In genomic region chr11:32244064-32244463, GRCm38 (mm10) we compare ENCODE assay signal across 12 mouse cellular contexts. TPM values are rescaled to one million over a fixed set of nuclear protein-coding genes. Genes with fewer than 3 reads are reported as not detected.
DNase-seq lines count a peak whose midpoint lies in the region; ATAC-seq and TF ChIP-seq lines count a peak whose summit lies in the region.
"Had no signal": no experiment of that assay in that cellular context is flagged by ENCODE, and none has a peak within 500 bp of the region (broad histone marks: within the 10 kb centered on the region; RNA-seq: fewer than 3 reads in every experiment).

No protein-coding gene starts in this region.

- 82% methylated on average over 3 of the region's 3 CpGs for WGBS in hindbrain, embryonic 16.5 days
- WGBS in hindbrain, postnatal 0 days: 60% methylated on average over 3 of the region's 3 CpGs
- 85% methylated on average over 3 of the region's 3 CpGs for whole genome bisulfite sequencing in midbrain, embryonic 10.5 days
- 85% methylated on average over 3 of the region's 3 CpGs for WGBS in midbrain, embryonic 11.5 days
- WGBS in heart, embryonic 11.5 days (ENCODE audit: insufficient replicate concordance): 72% methylated on average over 3 of the region's 3 CpGs
- whole genome bisulfite sequencing in olfactory bulb, adult 2 months: 32% methylated on average over 3 of the region's 3 CpGs

- DNase-seq in hindbrain, postnatal 0 days (ENCODE audit: low spot score): no peak
- no peak for DNase-seq in midbrain, embryonic 10.5 days (ENCODE audit: low spot score)
- no peak for DNase-seq in midbrain, embryonic 11.5 days (ENCODE audit: low spot score, missing footprints)
- DNase-seq in adrenal gland, postnatal 4 days (ENCODE audit: low spot score in 2 of 2): no peak
- DNase-seq in thymus, postnatal 36 days: no peak

- no peak for TF ChIP-seq CTCF in hindbrain, postnatal 0 days (IDR thresholded peaks at IDR 0.05; ENCODE audit: low read depth)
- TF ChIP-seq CTCF in olfactory bulb, adult 2 months (IDR thresholded peaks at IDR 0.05; ENCODE audit: insufficient read depth, low read depth, low read length): no peak

- H3K4me3 ChIP-seq in hindbrain, embryonic 16.5 days (ENCODE audit: low read length): no peak overlapping the region
- H3K4me3 ChIP-seq in hindbrain, postnatal 0 days (ENCODE audit: low read length): no peak overlapping the region
- H3K4me3 ChIP-seq in midbrain, embryonic 10.5 days: no peak overlapping the region
- H3K4me3 ChIP-seq in midbrain, embryonic 11.5 days (ENCODE audit: low read depth, low read length): no peak overlapping the region
- H3K4me3 ChIP-seq in heart, embryonic 11.5 days (ENCODE audit: low read depth, low read length): no peak overlapping the region
- H3K4me3 ChIP-seq in olfactory bulb, adult 2 months (ENCODE audit: insufficient read depth, low read depth, low read length): no peak overlapping the region
- H3K4me3 ChIP-seq: limb, embryonic 12.5 days had no signal

- ATAC-seq in hindbrain, embryonic 16.5 days: no peak
- no peak for ATAC-seq in hindbrain, postnatal 0 days
- ATAC-seq in midbrain, embryonic 11.5 days (ENCODE audit: low FRiP score): no peak
- ATAC-seq in heart, embryonic 11.5 days (replicated peaks; ENCODE audit: insufficient number of reproducible peaks, low FRiP score, low TSS enrichment): no peak

- H3K27ac ChIP-seq in hindbrain, embryonic 16.5 days (ENCODE audit: low read depth, low read length): 0 out of 2 replicates have a peak overlapping the region, but pooled peaks have one; percentile 5
- no peak overlapping the region for H3K27ac ChIP-seq in hindbrain, postnatal 0 days
- H3K27ac ChIP-seq in midbrain, embryonic 10.5 days (replicated peaks): 0 out of 2 replicates have a peak overlapping the region, but pooled peaks have one; percentile 19
- no peak overlapping the region for H3K27ac ChIP-seq in midbrain, embryonic 11.5 days (ENCODE audit: low read depth, low read length)
- peak overlapping the region; percentile 93; the same call in 1 of the 2 replicates for H3K27ac ChIP-seq in heart, embryonic 11.5 days (ENCODE audit: low read depth, low read length)
- H3K27ac ChIP-seq in olfactory bulb, adult 2 months (ENCODE audit: insufficient read depth, low read depth, low read length): 0 out of 2 replicates have a peak overlapping the region, but pooled peaks have one; percentile 12
- H3K27ac ChIP-seq: limb, embryonic 12.5 days had no signal

- no peaks in the 10 kb centered on the region for H3K9me3 ChIP-seq in hindbrain, embryonic 16.5 days (ENCODE audit: control insufficient read depth, low read length)
- no peaks in the 10 kb centered on the region for H3K9me3 ChIP-seq in hindbrain, postnatal 0 days (ENCODE audit: low read length)
- no peaks in the 10 kb centered on the region for H3K9me3 ChIP-seq in midbrain, embryonic 10.5 days (replicated peaks)
- H3K9me3 ChIP-seq in midbrain, embryonic 11.5 days (ENCODE audit: control insufficient read depth, low read length): no peaks in the 10 kb centered on the region
- no peaks in the 10 kb centered on the region for H3K9me3 ChIP-seq in heart, embryonic 11.5 days (replicated peaks; ENCODE audit: control insufficient read depth, low read length)
- H3K9me3 ChIP-seq: limb, embryonic 12.5 days had no signal

- TF ChIP-seq POLR2A in olfactory bulb, adult 2 months (IDR thresholded peaks at IDR 0.05; ENCODE audit: insufficient read depth, low read depth, low read length): no peak

- H3K36me3 ChIP-seq in hindbrain, embryonic 16.5 days (ENCODE audit: control insufficient read depth, insufficient read depth, low read length): peaks cover 16% of the 10 kb centered on the region
- H3K36me3 ChIP-seq in hindbrain, postnatal 0 days (ENCODE audit: insufficient read depth, low read length): peaks cover 30% of the 10 kb centered on the region
- peaks cover 94% of the 10 kb centered on the region for H3K36me3 ChIP-seq in midbrain, embryonic 10.5 days
- no peaks in the 10 kb centered on the region; the same call in 1 of the 2 replicates for H3K36me3 ChIP-seq in midbrain, embryonic 11.5 days (ENCODE audit: control insufficient read depth, insufficient read depth, low read length)
- peaks cover 13% of the 10 kb centered on the region for H3K36me3 ChIP-seq in heart, embryonic 11.5 days (ENCODE audit: control insufficient read depth, insufficient read depth, low read length)

- H3K27me3 ChIP-seq in hindbrain, embryonic 16.5 days (replicated peaks; ENCODE audit: control insufficient read depth, insufficient read depth, low read length): no peaks in the 10 kb centered on the region
- H3K27me3 ChIP-seq in hindbrain, postnatal 0 days (ENCODE audit: insufficient read depth, low read length): no peaks in the 10 kb centered on the region
- no peaks in the 10 kb centered on the region for H3K27me3 ChIP-seq in midbrain, embryonic 10.5 days (ENCODE audit: low read depth, poor library complexity, severe bottlenecking)
- no peaks in the 10 kb centered on the region for H3K27me3 ChIP-seq in midbrain, embryonic 11.5 days (ENCODE audit: control insufficient read depth, insufficient read depth, low read length)
- no peaks in the 10 kb centered on the region for H3K27me3 ChIP-seq in heart, embryonic 11.5 days (ENCODE audit: control insufficient read depth, insufficient read depth, low read length)
- H3K27me3 ChIP-seq: limb, embryonic 12.5 days had no signal

- H3K9ac ChIP-seq in hindbrain, embryonic 16.5 days (ENCODE audit: low read depth, low read length): no peak overlapping the region
- no peak overlapping the region for H3K9ac ChIP-seq in hindbrain, postnatal 0 days (replicated peaks; ENCODE audit: low read length)
- no peak overlapping the region for H3K9ac ChIP-seq in midbrain, embryonic 11.5 days (ENCODE audit: low read length)
- H3K9ac ChIP-seq in heart, embryonic 11.5 days (ENCODE audit: low read depth, low read length): no peak overlapping the region
- H3K9ac ChIP-seq: limb, embryonic 12.5 days had no signal

- no peaks in the 10 kb centered on the region for H3K4me1 ChIP-seq in hindbrain, embryonic 16.5 days (ENCODE audit: control insufficient read depth, insufficient read depth, low read depth, low read length)
- no peaks in the 10 kb centered on the region for H3K4me1 ChIP-seq in hindbrain, postnatal 0 days (ENCODE audit: insufficient read depth, low read length)
- H3K4me1 ChIP-seq in midbrain, embryonic 10.5 days: no peaks in the 10 kb centered on the region
- no peaks in the 10 kb centered on the region for H3K4me1 ChIP-seq in midbrain, embryonic 11.5 days (ENCODE audit: control insufficient read depth, insufficient read depth, low read length)
- peaks cover 10% of the 10 kb centered on the region for H3K4me1 ChIP-seq in heart, embryonic 11.5 days (ENCODE audit: control insufficient read depth, insufficient read depth, low read length)
- peaks cover 10% of the 10 kb centered on the region for H3K4me1 ChIP-seq in olfactory bulb, adult 2 months (ENCODE audit: control insufficient read depth, insufficient read depth, low read length)
- H3K4me1 ChIP-seq: limb, embryonic 12.5 days had no signal

- H3K4me2 ChIP-seq in hindbrain, embryonic 16.5 days (ENCODE audit: low read length): no peak overlapping the region
- H3K4me2 ChIP-seq in hindbrain, postnatal 0 days (ENCODE audit: low read depth, low read length): no peak overlapping the region
- H3K4me2 ChIP-seq in midbrain, embryonic 11.5 days: no peak overlapping the region
- H3K4me2 ChIP-seq in heart, embryonic 11.5 days: no peak overlapping the region
- H3K4me2 ChIP-seq: limb, embryonic 12.5 days had no signal

RNA-seq across cellular contexts. Expression of gene Mpg, which starts 17.8 kb away (rescaled TPM):
- polyA plus RNA-seq in hindbrain, embryonic 16.5 days (2015; fragmentation: Nextera tagmentation; extraction: Ambion mirVana): 34.7 and 35.0 TPM in 2 replicates
- 24.5 and 30.0 TPM in 2 replicates for total RNA-seq in hindbrain, postnatal 0 days (2014; rRNA removed)
- 27.7 TPM in 2 replicates for polyA plus RNA-seq in hindbrain, postnatal 0 days (2015; fragmentation: Nextera tagmentation; extraction: Ambion mirVana)
- polyA plus RNA-seq in midbrain, embryonic 10.5 days (2016; fragmentation: Nextera tagmentation; extraction: Ambion mirVana): 30.6 and 32.0 TPM in 2 replicates
- 24.8 and 27.2 TPM in 2 replicates for polyA plus RNA-seq in midbrain, embryonic 11.5 days (2014; fragmentation: Nextera tagmentation; extraction: Ambion mirVana)
- 22.0 and 22.5 TPM in 2 replicates for polyA plus RNA-seq in heart, embryonic 11.5 days (2014; fragmentation: Nextera tagmentation; extraction: Ambion mirVana)
- polyA plus RNA-seq in olfactory bulb, adult 2 months (2012; ENCODE audit: insufficient read depth, insufficient read length, low replicate concordance, missing spikeins): not detected in 2 replicates
- total RNA-seq in adrenal gland, postnatal 4 days (2021): 10 to 100 TPM; 38.5 to 40.6 TPM

RNA-seq across cellular contexts. Expression of gene Rhbdf1, which starts 22.0 kb away (rescaled TPM):
- polyA plus RNA-seq in hindbrain, embryonic 16.5 days (2015; fragmentation: Nextera tagmentation; extraction: Ambion mirVana): 27.1 and 28.7 TPM in 2 replicates
- total RNA-seq in hindbrain, postnatal 0 days (2014; rRNA removed): 65.4 and 97.4 TPM in 2 replicates
- polyA plus RNA-seq in hindbrain, postnatal 0 days (2015; fragmentation: Nextera tagmentation; extraction: Ambion mirVana): 22.8 and 22.9 TPM in 2 replicates
- polyA plus RNA-seq in midbrain, embryonic 10.5 days (2016; fragmentation: Nextera tagmentation; extraction: Ambion mirVana): 25.1 and 26.2 TPM in 2 replicates
- 13.2 and 14.1 TPM in 2 replicates for polyA plus RNA-seq in midbrain, embryonic 11.5 days (2014; fragmentation: Nextera tagmentation; extraction: Ambion mirVana)
- polyA plus RNA-seq in heart, embryonic 11.5 days (2014; fragmentation: Nextera tagmentation; extraction: Ambion mirVana): 28.2 and 30.3 TPM in 2 replicates
- not detected in 2 replicates for polyA plus RNA-seq in olfactory bulb, adult 2 months (2012; ENCODE audit: insufficient read depth, insufficient read length, low replicate concordance, missing spikeins)
- 10 to 100 TPM; 43.7 to 47.5 TPM for total RNA-seq in adrenal gland, postnatal 4 days (2021)

RNA-seq across cellular contexts. Expression of gene Nprl3, which starts 23.4 kb away (rescaled TPM):
- 42.6 and 43.9 TPM in 2 replicates for polyA plus RNA-seq in hindbrain, embryonic 16.5 days (2015; fragmentation: Nextera tagmentation; extraction: Ambion mirVana)
- total RNA-seq in hindbrain, postnatal 0 days (2014; rRNA removed): 38.4 and 53.0 TPM in 2 replicates
- 39.2 and 39.8 TPM in 2 replicates for polyA plus RNA-seq in hindbrain, postnatal 0 days (2015; fragmentation: Nextera tagmentation; extraction: Ambion mirVana)
- 42.6 and 45.3 TPM in 2 replicates for polyA plus RNA-seq in midbrain, embryonic 10.5 days (2016; fragmentation: Nextera tagmentation; extraction: Ambion mirVana)
- polyA plus RNA-seq in midbrain, embryonic 11.5 days (2014; fragmentation: Nextera tagmentation; extraction: Ambion mirVana): 28.3 and 34.0 TPM in 2 replicates
- polyA plus RNA-seq in heart, embryonic 11.5 days (2014; fragmentation: Nextera tagmentation; extraction: Ambion mirVana): 26.1 and 34.6 TPM in 2 replicates
- not detected in 2 replicates for polyA plus RNA-seq in olfactory bulb, adult 2 months (2012; ENCODE audit: insufficient read depth, insufficient read length, low replicate concordance, missing spikeins)
- 10 to 100 TPM; 73.7 to 77.3 TPM for total RNA-seq in adrenal gland, postnatal 4 days (2021)

RNA-seq across cellular contexts. Expression of gene Hba-x, which starts 32.1 kb away (rescaled TPM):
- polyA plus RNA-seq in hindbrain, embryonic 16.5 days (2015; fragmentation: Nextera tagmentation; extraction: Ambion mirVana): 4.9 and 16.1 TPM in 2 replicates
- not detected in 2 replicates for total RNA-seq in hindbrain, postnatal 0 days (2014; rRNA removed)
- not detected in 2 replicates for polyA plus RNA-seq in hindbrain, postnatal 0 days (2015; fragmentation: Nextera tagmentation; extraction: Ambion mirVana)
- 2,848 and 3,100 TPM in 2 replicates for polyA plus RNA-seq in midbrain, embryonic 10.5 days (2016; fragmentation: Nextera tagmentation; extraction: Ambion mirVana)
- polyA plus RNA-seq in midbrain, embryonic 11.5 days (2014; fragmentation: Nextera tagmentation; extraction: Ambion mirVana): 3,185 and 3,229 TPM in 2 replicates
- 9,744 and 12,458 TPM in 2 replicates for polyA plus RNA-seq in heart, embryonic 11.5 days (2014; fragmentation: Nextera tagmentation; extraction: Ambion mirVana)
- not detected in 2 replicates for polyA plus RNA-seq in olfactory bulb, adult 2 months (2012; ENCODE audit: insufficient read depth, insufficient read length, low replicate concordance, missing spikeins)
- total RNA-seq in adrenal gland, postnatal 4 days (2021): not detected
- total RNA-seq: gastrocnemius, postnatal 4 days had no signal
- polyA plus RNA-seq: large intestine, adult 2 months; testis, adult 2 months had no signal

RNA-seq across cellular contexts. Expression of gene Snrnp25, which starts 38.8 kb away (rescaled TPM):
- 45.6 and 49.9 TPM in 2 replicates for polyA plus RNA-seq in hindbrain, embryonic 16.5 days (2015; fragmentation: Nextera tagmentation; extraction: Ambion mirVana)
- total RNA-seq in hindbrain, postnatal 0 days (2014; rRNA removed): 18.1 and 21.7 TPM in 2 replicates
- polyA plus RNA-seq in hindbrain, postnatal 0 days (2015; fragmentation: Nextera tagmentation; extraction: Ambion mirVana): 52.6 and 61.3 TPM in 2 replicates
- 94.7 and 107 TPM in 2 replicates for polyA plus RNA-seq in midbrain, embryonic 10.5 days (2016; fragmentation: Nextera tagmentation; extraction: Ambion mirVana)
- polyA plus RNA-seq in midbrain, embryonic 11.5 days (2014; fragmentation: Nextera tagmentation; extraction: Ambion mirVana): 77.0 and 87.0 TPM in 2 replicates
- 59.6 and 72.2 TPM in 2 replicates for polyA plus RNA-seq in heart, embryonic 11.5 days (2014; fragmentation: Nextera tagmentation; extraction: Ambion mirVana)
- not detected in 2 replicates for polyA plus RNA-seq in olfactory bulb, adult 2 months (2012; ENCODE audit: insufficient read depth, insufficient read length, low replicate concordance, missing spikeins)
- total RNA-seq in adrenal gland, postnatal 4 days (2021): 10 to 100 TPM; 19.5 to 20.2 TPM

Comparison
In these comparisons a context has a peak if more than half of its experiments do, and no peak if none do; other contexts are left out.
1. H3K27ac ChIP-seq: peak in hindbrain, embryonic 16.5 days (single experiment), midbrain, embryonic 10.5 days (single experiment), heart, embryonic 11.5 days (single experiment) and olfactory bulb, adult 2 months (single experiment); none in hindbrain, postnatal 0 days (single experiment) and midbrain, embryonic 11.5 days (single experiment).
2. RNA of gene Mpg, which starts 17.8 kb away (polyA plus RNA-seq): 34.7 to 35.0 TPM in hindbrain, embryonic 16.5 days, 30.6 to 32.0 TPM in midbrain, embryonic 10.5 days, 27.7 TPM in hindbrain, postnatal 0 days, 24.8 to 27.2 TPM in midbrain, embryonic 11.5 days and 22.0 to 22.5 TPM in heart, embryonic 11.5 days; not detected in olfactory bulb, adult 2 months; every median in the first group is over 10 times any median in the second.